Mouse (Mus musculus): ENCODE results near the gene Atrnl1.

DNA sequence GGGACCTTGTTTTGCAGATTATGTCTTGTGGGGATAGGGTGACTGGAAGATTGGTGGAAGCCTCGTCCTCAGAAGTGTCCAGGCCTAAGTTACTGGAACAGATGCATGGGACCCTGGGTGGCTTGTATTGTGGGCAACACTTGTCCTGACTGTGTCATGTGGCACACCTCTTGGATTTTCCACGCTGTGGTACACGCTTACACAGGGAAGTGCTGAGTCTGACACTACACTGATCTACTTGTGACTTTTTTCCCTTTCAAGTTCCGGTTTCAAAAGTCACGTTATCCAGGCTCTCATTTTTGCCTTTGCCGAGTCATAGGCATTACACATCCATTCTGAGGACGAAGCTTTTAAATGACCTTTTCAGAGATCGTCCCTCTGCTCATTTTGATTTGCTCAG lies 314.0 kb downstream of the Atrnl1 start:
- no peak for TF ChIP-seq CTCF (IDR thresholded peaks at IDR 0.05; ENCODE audit: insufficient read depth, low read depth, low read length)
- no peak for TF ChIP-seq POLR2A (IDR thresholded peaks at IDR 0.05; ENCODE audit: insufficient read depth, low read depth, low read length)
